Mouse (Mus musculus) lung, postnatal 0 days (tissue): Measurements from ENCODE around the gene Gltpd2. TPM values are rescaled to one million over a fixed set of nuclear protein-coding genes. Genes with fewer than 3 reads are reported as not detected.

Experiments
- ATAC-seq: fragments of 200-750 bp; cut with Nextera tagmentation; 2 replicates; pipeline ENCODE4 v1.8.0; 2017; ENCODE audit warnings: moderate library complexity
- DNase-seq: peaks from one replicate; pipeline ENCODE4 v3.0.0-alpha.2; 2016; ENCODE audit warnings: low spot score
- H3K27ac ChIP-seq: fragments of 300-500 bp; sonication (generic); 2 replicates; pipeline ENCODE4 v1.5.1; 2014; ENCODE audit warnings: antibody characterized with exemption, mild to moderate bottlenecking, low read length, mixed read lengths
- H3K27me3 ChIP-seq: fragments of 300-500 bp; sonication (generic); replicated peaks from 2 replicates; pipeline ENCODE4 v1.6.1; 2014; ENCODE audit warnings: low read length, mixed read lengths; ENCODE audit not compliant: insufficient read depth
- H3K36me3 ChIP-seq: fragments of 300-500 bp; sonication (generic); 2 replicates; pipeline ENCODE4 v1.6.1; 2014; ENCODE audit warnings: low read length, mixed read lengths; ENCODE audit not compliant: insufficient read depth
- H3K4me1 ChIP-seq: fragments of 300-500 bp; sonication (generic); 2 replicates; pipeline ENCODE4 v1.6.1; 2014; ENCODE audit warnings: antibody characterized with exemption, low read depth, low read length, mixed read lengths; ENCODE audit not compliant: insufficient read depth
- H3K4me2 ChIP-seq: fragments of 300-500 bp; sonication (generic); replicated peaks from 2 replicates; pipeline ENCODE4 v1.6.1; 2014; ENCODE audit warnings: low read depth, mild to moderate bottlenecking, low read length, moderate library complexity, mixed read lengths
- H3K4me3 ChIP-seq: fragments of 300-500 bp; sonication (generic); 2 replicates; pipeline ENCODE4 v1.5.1; 2014; ENCODE audit warnings: low read depth, low read length
- H3K9ac ChIP-seq: fragments of 300-500 bp; sonication (generic); replicated peaks from 2 replicates; pipeline ENCODE4 v1.6.1; 2014; ENCODE audit warnings: low read depth, mild to moderate bottlenecking
- H3K9me3 ChIP-seq: fragments of 300-500 bp; sonication (generic); 2 replicates; pipeline ENCODE4 v1.6.1; 2016; ENCODE audit warnings: low read length, mixed read lengths
- CTCF ChIP-seq: IDR thresholded peaks from 2 replicates; pipeline ENCODE4 v1.5.1; 2016; ENCODE audit warnings: antibody characterized with exemption, mild to moderate bottlenecking
- EP300 ChIP-seq: IDR thresholded peaks from 2 replicates; pipeline ENCODE4 v1.6.1; 2016; ENCODE audit warnings: antibody characterized with exemption, mild to moderate bottlenecking, control low read depth
- WGBS: fragments of 180-500 bp; shearing (Covaris S2); extraction: QIAGEN DNeasy Blood & Tissue Kit; methylation state at CpG from one replicate; pipeline ENCODE4 v1.1.7; 2014; 5-methylcytosine and 5-hydroxymethylcytosine counted together
- polyA plus RNA-seq: library from polyadenylated mRNA; unstranded; fragments of >200 nt; fragmentation: Nextera tagmentation; extraction: Ambion mirVana; gene quantifications from 2 replicates; pipeline ENCODE4 v1.2.1, GENCODE M21; 2015

Gene Gltpd2
- polyA plus RNA-seq, 1 experiment from 2014 or later, result 0.86 TPM

DNA sequence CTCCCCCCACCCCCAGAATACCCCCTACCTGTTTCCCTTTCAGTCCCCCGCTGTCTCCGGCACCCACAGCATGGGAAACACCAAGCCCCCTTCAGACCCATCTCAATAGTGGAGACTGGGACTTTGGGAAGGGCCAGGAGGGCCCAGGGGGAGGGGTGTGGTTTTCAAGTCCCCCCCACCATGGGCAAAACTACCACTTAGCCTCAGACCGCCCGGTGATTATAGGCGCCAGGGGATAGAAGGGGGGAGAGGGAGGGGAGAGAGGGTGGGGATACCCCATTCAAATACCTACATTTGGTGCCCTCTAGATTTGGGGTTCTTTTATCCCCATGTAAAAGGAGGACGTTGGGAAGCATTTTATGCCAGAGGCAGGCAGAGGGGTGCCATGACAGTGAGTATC, 13.8 kb downstream of the Gltpd2 start, which contains the start of gene Gm40193:
Gene Gm40193, minus strand, starts transcription at position 101 of the 400 bp plus-strand sequence.
- Histone ChIP-seq H3K9ac (no peak within 1 kb of the TSS), H3K9me3 (no peaks in the 10 kb centered on the region), H3K27me3 (no peaks in the 10 kb centered on the region), H3K36me3 (no peaks in the 10 kb centered on the region; the same call in none of the 2 replicates), H3K4me3 (no peak within 1 kb of the TSS), H3K4me1 (no peaks in the 10 kb centered on the region), H3K4me2 (no peak within 1 kb of the TSS), H3K27ac (no peak within 1 kb of the TSS)
- no peak for TF ChIP-seq CTCF
- no peak for TF ChIP-seq EP300
- ATAC-seq (no peak), DNase-seq (no peak)
- WGBS, result 80% methylated on average over 6 of the region's 6 CpGs

GRCm38 (mm10) chr11:70539423-70539822, 20.4 kb downstream of the Gltpd2 start:
- 11% methylated on average over 9 of the region's 9 CpGs for WGBS
- ATAC-seq (no peak), DNase-seq (peak; percentile 7)
- H3K36me3 ChIP-seq, result no peaks in the 10 kb centered on the region
- H3K4me3 ChIP-seq, result peak overlapping the region; percentile 62
- 0 out of 2 replicates have a peak overlapping the region, but pooled peaks have one; percentile 58 for H3K9ac ChIP-seq
- H3K27ac ChIP-seq, result peak overlapping the region; percentile 87; the same call in 1 of the 2 replicates
- no peaks in the 10 kb centered on the region for H3K9me3 ChIP-seq
- peaks cover 3% of the 10 kb centered on the region; the same call in 1 of the 2 replicates for H3K4me1 ChIP-seq
- H3K27me3 ChIP-seq, result no peaks in the 10 kb centered on the region
- TF ChIP-seq CTCF (no peak), EP300 (no peak)
- H3K4me2 ChIP-seq, result peak overlapping the region; percentile 77

DNA sequence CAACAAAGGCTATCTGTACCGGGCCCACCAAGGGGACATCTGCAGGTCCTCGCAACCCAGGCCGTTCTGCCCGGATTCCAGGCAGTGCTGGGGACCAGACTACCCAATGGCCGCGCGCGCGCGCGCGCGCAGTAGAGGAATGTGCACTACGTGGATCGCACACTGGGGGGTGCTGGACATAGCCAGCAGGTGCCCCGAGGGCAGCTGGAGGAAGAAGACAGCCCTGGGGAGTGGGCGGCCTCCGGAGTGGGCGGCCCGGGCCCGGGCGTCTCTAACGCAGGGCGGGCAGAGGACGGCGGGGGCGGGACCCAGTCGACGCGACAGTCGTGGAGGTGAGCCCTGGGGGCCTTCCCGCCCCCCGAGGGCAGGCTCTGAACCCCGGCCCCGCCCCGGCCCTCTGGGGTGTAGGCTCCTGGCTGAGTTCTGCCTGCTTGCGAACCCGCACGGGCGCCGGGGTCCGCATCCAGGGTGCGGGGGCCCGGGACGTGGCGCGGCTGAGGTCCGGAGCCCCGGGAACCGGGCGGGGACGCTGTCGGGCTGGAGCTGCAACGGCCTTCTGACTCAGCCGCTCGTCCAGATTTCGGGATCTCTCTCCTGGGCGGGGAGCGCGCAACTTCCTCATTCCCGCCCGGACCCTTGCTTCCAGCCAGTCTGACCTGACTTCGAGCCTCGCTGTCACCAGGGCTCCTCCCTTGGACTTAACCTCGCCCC, 21.0 kb downstream of the Gltpd2 start, which contains the start of gene Pld2:
Gene Pld2, plus strand, starts transcription at position 188 of the 711 bp plus-strand sequence.
- Histone ChIP-seq H3K9ac (peak within 1 kb of the TSS; percentile 58), H3K4me2 (peak within 1 kb of the TSS; percentile 77), H3K36me3 (no peaks in the 10 kb centered on the region), H3K27me3 (no peaks in the 10 kb centered on the region), H3K4me1 (peaks cover 3% of the 10 kb centered on the region; the same call in 1 of the 2 replicates), H3K9me3 (no peaks in the 10 kb centered on the region), H3K4me3 (peak within 1 kb of the TSS; percentile 62), H3K27ac (peak within 1 kb of the TSS; percentile 87)
- ATAC-seq (peak; percentile 99), DNase-seq (peak; percentile 95)
- TF ChIP-seq EP300 (no peak), CTCF (peak; percentile 82)
- WGBS, result under 1% methylated on average over 58 of the region's 65 CpGs

DNA sequence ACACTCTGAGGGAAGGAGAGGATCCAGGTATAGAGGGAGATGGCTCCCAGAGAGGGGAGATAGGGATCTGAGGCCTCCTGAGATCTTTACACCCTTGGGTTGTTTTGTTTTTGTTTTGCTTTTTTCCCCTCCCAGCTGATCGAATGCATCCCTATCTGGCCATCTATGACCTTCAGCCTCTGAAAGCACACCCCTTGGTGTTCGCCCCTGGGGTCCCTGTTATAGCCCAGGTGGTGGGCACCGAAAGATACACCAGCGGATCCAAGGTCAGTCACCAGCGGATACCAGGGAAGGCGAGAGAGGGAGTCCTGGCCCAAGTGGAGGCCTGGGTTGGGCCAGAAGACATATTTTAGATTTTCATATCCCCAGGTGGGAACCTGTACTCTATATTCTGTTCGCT, 21.9 kb downstream of the Gltpd2 start:
- peak overlapping the region; percentile 62 for H3K4me3 ChIP-seq
- H3K4me2 ChIP-seq, result peak overlapping the region; percentile 77
- 83% methylated on average over 7 of the region's 7 CpGs for WGBS
- no peaks in the 10 kb centered on the region for H3K36me3 ChIP-seq
- no peaks in the 10 kb centered on the region for H3K27me3 ChIP-seq
- DNase-seq, result no peak
- peaks cover 3% of the 10 kb centered on the region; the same call in 1 of the 2 replicates for H3K4me1 ChIP-seq
- H3K27ac ChIP-seq, result peak overlapping the region; percentile 87; the same call in 1 of the 2 replicates
- TF ChIP-seq EP300, result no peak
- TF ChIP-seq CTCF, result no peak
- H3K9me3 ChIP-seq, result no peaks in the 10 kb centered on the region
- H3K9ac ChIP-seq, result 0 out of 2 replicates have a peak overlapping the region, but pooled peaks have one; percentile 58
- no peak for ATAC-seq

DNA sequence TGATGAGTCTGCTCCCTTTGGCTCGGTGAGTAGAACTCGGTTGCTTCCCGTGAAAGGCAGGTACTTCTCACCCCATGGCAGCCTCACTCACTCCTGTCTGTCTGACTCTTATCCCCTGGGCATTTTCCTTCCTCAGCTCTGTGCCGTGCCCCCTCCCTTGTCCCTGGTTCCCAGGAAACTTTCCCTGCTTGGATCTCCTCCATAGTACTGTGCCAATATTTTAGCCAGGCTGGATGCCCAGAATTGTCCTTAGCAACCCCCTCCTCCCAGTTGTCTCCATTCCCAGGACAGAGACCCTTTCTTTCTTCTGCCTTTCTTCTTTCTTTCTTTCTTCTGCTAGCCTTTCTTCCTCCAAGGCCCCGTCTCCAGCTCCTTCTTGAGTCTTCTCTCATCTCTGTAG, 22.4 kb downstream of the Gltpd2 start:
- WGBS, result 70% methylated on average over 5 of the region's 5 CpGs
- DNase-seq (no peak), ATAC-seq (no peak)
- Histone ChIP-seq H3K36me3 (no peaks in the 10 kb centered on the region), H3K9ac (no peak overlapping the region), H3K4me2 (no peak overlapping the region), H3K27ac (no peak overlapping the region), H3K4me1 (peaks cover 3% of the 10 kb centered on the region; the same call in 1 of the 2 replicates), H3K9me3 (no peaks in the 10 kb centered on the region), H3K27me3 (no peaks in the 10 kb centered on the region), H3K4me3 (no peak overlapping the region)
- no peak for TF ChIP-seq EP300
- no peak for TF ChIP-seq CTCF

GRCm38 (mm10) chr11:70544496-70544895, 25.5 kb downstream of the Gltpd2 start:
- H3K27me3 ChIP-seq, result no peaks in the 10 kb centered on the region
- H3K4me2 ChIP-seq, result no peak overlapping the region
- no peaks in the 10 kb centered on the region for H3K9me3 ChIP-seq
- 61% methylated on average over 7 of the region's 7 CpGs for WGBS
- peaks cover 3% of the 10 kb centered on the region; the same call in 1 of the 2 replicates for H3K4me1 ChIP-seq
- no peak overlapping the region for H3K4me3 ChIP-seq
- no peaks in the 10 kb centered on the region for H3K36me3 ChIP-seq
- no peak for TF ChIP-seq CTCF
- no peak overlapping the region for H3K27ac ChIP-seq
- DNase-seq (no peak), ATAC-seq (no peak)
- H3K9ac ChIP-seq, result no peak overlapping the region
